Mouse (Mus musculus) megakaryocyte, embryonic 14.5 days (primary cell): ENCODE data around the gene Grip1.

Experiments used
- FLI1 ChIP-seq: IDR thresholded peaks from 2 replicates; pipeline ENCODE4 v1.6.1; 2012; ENCODE audit warnings: low read length, inconsistent platforms, mixed read lengths
- GATA1 ChIP-seq: IDR thresholded peaks from 3 replicates; pipeline ENCODE4 v1.6.1; 2012; ENCODE audit warnings: mixed read lengths, low read length, inconsistent platforms, borderline replicate concordance

- no peak for TF ChIP-seq GATA1
- no peak for TF ChIP-seq FLI1
Observed at GRCm38 (mm10) chr10:119806151-119806550, 352.5 kb downstream of the Grip1 start.
